ENCODE assay signal across 8 mouse cellular contexts in genomic region chr11:119913291-119913934, GRCm38 (mm10). TPM values are rescaled to one million over a fixed set of nuclear protein-coding genes. Genes with fewer than 3 reads are reported as not detected.
DNase-seq lines count a peak whose midpoint lies in the region; ATAC-seq lines count a peak whose summit lies in the region.

Chmp6 (plus strand) TSS chr11:119913441.

- H3K4me3 ChIP-seq in hindbrain, embryonic 13.5 days: peak within 1 kb of the TSS; percentile 75

- H3K27me3 ChIP-seq in hindbrain, embryonic 13.5 days: peaks cover 5% of the 10 kb centered on the region; the same call in 1 of the 2 replicates

- H3K36me3 ChIP-seq in hindbrain, embryonic 13.5 days: peaks cover 29% of the 10 kb centered on the region

- peak; percentile 94 for DNase-seq in NIH3T3 (ENCODE audit: low read depth)
- peak; percentile 95 for DNase-seq in cerebellum, postnatal 10 days
- peak; percentile 81 to 86 for DNase-seq in frontal cortex, postnatal 14 days (ENCODE audit: low spot score in 2 of 2)
- peak; percentile 93 to 97 for DNase-seq in layer of hippocampus, postnatal 25 days (ENCODE audit: extremely low spot score in 1 of 2, low spot score in 1 of 2)
- peak; percentile 90 for DNase-seq in lung, postnatal 36 days
- DNase-seq in retina, postnatal 1 day: peak; percentile 92
- peak; percentile 84 to 98 for DNase-seq in urinary bladder, adult 18-20 months (ENCODE audit: low spot score in 2 of 2)

- ATAC-seq in hindbrain, embryonic 13.5 days (ENCODE audit: low FRiP score): peak; percentile 71

- peak within 1 kb of the TSS; percentile 95 for H3K9ac ChIP-seq in hindbrain, embryonic 13.5 days

- peaks cover 38% of the 10 kb centered on the region for H3K4me1 ChIP-seq in hindbrain, embryonic 13.5 days (replicated peaks)

- no peaks in the 10 kb centered on the region for H3K9me3 ChIP-seq in hindbrain, embryonic 13.5 days

- WGBS in hindbrain, embryonic 13.5 days: under 1% methylated on average over 48 of the region's 48 CpGs

- peak within 1 kb of the TSS; percentile 68 for H3K27ac ChIP-seq in hindbrain, embryonic 13.5 days

- peak within 1 kb of the TSS; percentile 99 for H3K4me2 ChIP-seq in hindbrain, embryonic 13.5 days

RNA-seq across cellular contexts. Expression of gene Chmp6, which starts in this region (rescaled TPM):
- 100 and 103 TPM in 2 replicates for polyA plus RNA-seq in hindbrain, embryonic 13.5 days (2015; fragmentation: Nextera tagmentation; extraction: Ambion mirVana)
- total RNA-seq in layer of hippocampus, postnatal 25 days (2021): 10 to 100 TPM; 38.0 to 39.7 TPM

Comparison
In these comparisons a context has a peak if more than half of its experiments do, and no peak if none do; other contexts are left out.
1. Peak in every context shown above with its lines: DNase-seq, ATAC-seq, H3K4me3 ChIP-seq and H3K27ac ChIP-seq.